Mouse (Mus musculus) neural tube, embryonic 13.5 days (tissue): Measurements from ENCODE around the gene Cldn4. TPM values are rescaled to one million over a fixed set of nuclear protein-coding genes. Genes with fewer than 3 reads are reported as not detected.
A peak's percentile ranks its signal among the peaks of the same experiment; 100 is the strongest.

Experiments
- ATAC-seq: fragments of 200-750 bp; cut with Nextera tagmentation; 2 replicates; pipeline ENCODE4 v1.8.0; 2017; ENCODE audit warnings: low read depth, mild to moderate bottlenecking, moderate TSS enrichment, moderate library complexity
- H3K27ac ChIP-seq: fragments of 300-500 bp; sonication (generic); replicated peaks from 2 replicates; pipeline ENCODE4 v1.5.1; 2015; ENCODE audit warnings: moderate library complexity, mild to moderate bottlenecking, inconsistent platforms
- H3K27me3 ChIP-seq: fragments of 300-500 bp; sonication (generic); 2 replicates; pipeline ENCODE4 v1.6.1; 2015; ENCODE audit warnings: mild to moderate bottlenecking, inconsistent platforms
- H3K36me3 ChIP-seq: fragments of 300-500 bp; sonication (generic); 2 replicates; pipeline ENCODE4 v1.6.1; 2015; ENCODE audit warnings: mild to moderate bottlenecking, inconsistent platforms
- H3K4me1 ChIP-seq: fragments of 300-500 bp; sonication (generic); replicated peaks from 2 replicates; pipeline ENCODE4 v1.6.1; 2015; ENCODE audit warnings: inconsistent platforms
- H3K4me2 ChIP-seq: fragments of 300-500 bp; sonication (generic); 2 replicates; pipeline ENCODE4 v1.6.1; 2015; ENCODE audit warnings: inconsistent platforms, mild to moderate bottlenecking, moderate library complexity
- H3K4me3 ChIP-seq: fragments of 300-500 bp; sonication (generic); 2 replicates; pipeline ENCODE4 v1.5.1; 2015; ENCODE audit warnings: mild to moderate bottlenecking, inconsistent platforms
- H3K9ac ChIP-seq: fragments of 300-500 bp; sonication (generic); 2 replicates; pipeline ENCODE4 v1.6.1; 2015; ENCODE audit warnings: moderate library complexity, mild to moderate bottlenecking, inconsistent platforms
- H3K9me3 ChIP-seq: fragments of 300-500 bp; sonication (generic); 2 replicates; pipeline ENCODE4 v1.6.1; 2016; ENCODE audit warnings: inconsistent platforms
- WGBS: fragments of 180-500 bp; shearing (Covaris S2); methylation state at CpG from one replicate; pipeline ENCODE4 v1.1.7; 2015; 5-methylcytosine and 5-hydroxymethylcytosine counted together
- polyA plus RNA-seq: library from polyadenylated mRNA; unstranded; fragments of >200 nt; fragmentation: Nextera tagmentation; extraction: Ambion mirVana; gene quantifications from 2 replicates; pipeline ENCODE4 v1.2.1, GENCODE M21; 2015

Cldn4 gene
- polyA plus RNA-seq, 1 experiment from 2014 or later = 0.38 TPM

DNA sequence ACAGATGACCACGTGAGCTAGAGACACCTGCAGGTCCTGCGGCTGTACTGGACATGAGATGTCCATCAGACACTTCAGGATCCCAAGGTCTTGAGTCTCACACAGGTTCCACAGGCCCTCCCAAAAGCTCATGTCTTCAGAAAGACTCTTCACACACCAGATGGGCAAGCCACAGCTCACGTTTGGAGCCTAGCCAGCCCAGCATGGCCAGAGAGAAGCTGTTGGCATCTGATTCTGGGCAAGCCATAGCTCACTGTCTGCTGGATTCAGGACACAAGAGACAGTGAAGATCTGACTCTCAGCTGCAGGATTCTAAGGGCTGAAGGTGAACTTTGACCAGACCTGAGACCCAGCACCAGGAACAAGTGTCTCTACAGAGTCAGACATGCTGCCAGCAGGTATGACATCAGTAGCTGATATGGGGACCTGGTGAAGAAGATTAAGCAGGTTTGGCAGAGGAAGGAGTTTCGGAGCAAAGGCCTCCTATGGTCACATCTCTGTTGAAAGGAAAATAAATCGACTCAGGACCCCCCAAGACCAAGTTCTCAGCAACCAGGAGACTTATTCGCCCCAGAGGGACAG lies 26.5 kb downstream of the Cldn4 start:
- Histone ChIP-seq H3K27me3 (no peaks in the 10 kb centered on the region), H3K4me1 (no peaks in the 10 kb centered on the region), H3K9ac (no peak overlapping the region), H3K9me3 (no peaks in the 10 kb centered on the region), H3K36me3 (no peaks in the 10 kb centered on the region), H3K4me3 (no peak overlapping the region), H3K27ac (no peak overlapping the region), H3K4me2 (no peak overlapping the region)
- no peak for ATAC-seq
- WGBS = 78% methylated on average over 6 of the region's 6 CpGs

DNA sequence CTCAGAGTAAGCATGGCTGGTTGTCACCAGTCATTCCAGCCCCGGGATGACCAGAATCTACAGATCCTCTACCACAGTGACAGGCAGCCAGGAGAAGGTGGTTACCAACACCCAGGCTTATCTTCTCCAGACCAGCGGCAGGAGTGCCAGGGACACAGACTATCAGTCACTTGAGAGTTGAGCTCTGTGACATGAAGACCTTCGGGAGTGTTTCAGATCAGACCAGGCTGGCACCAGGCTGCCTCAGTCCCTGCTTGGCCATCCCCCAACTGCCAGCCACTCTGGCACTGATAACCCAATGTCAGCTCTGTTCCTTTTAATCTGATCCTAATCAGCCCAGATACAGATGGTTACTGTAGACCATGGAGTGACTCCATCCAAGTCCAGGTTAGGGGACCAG lies 27.6 kb downstream of the Cldn4 start:
- H3K4me1 ChIP-seq = no peaks in the 10 kb centered on the region
- WGBS = 90% methylated on average over 3 of the region's 3 CpGs
- no peak overlapping the region for H3K4me3 ChIP-seq
- no peaks in the 10 kb centered on the region for H3K9me3 ChIP-seq
- H3K9ac ChIP-seq = no peak overlapping the region
- H3K36me3 ChIP-seq = no peaks in the 10 kb centered on the region
- H3K27ac ChIP-seq = no peak overlapping the region
- H3K4me2 ChIP-seq = no peak overlapping the region
- ATAC-seq = no peak
- no peaks in the 10 kb centered on the region for H3K27me3 ChIP-seq

DNA sequence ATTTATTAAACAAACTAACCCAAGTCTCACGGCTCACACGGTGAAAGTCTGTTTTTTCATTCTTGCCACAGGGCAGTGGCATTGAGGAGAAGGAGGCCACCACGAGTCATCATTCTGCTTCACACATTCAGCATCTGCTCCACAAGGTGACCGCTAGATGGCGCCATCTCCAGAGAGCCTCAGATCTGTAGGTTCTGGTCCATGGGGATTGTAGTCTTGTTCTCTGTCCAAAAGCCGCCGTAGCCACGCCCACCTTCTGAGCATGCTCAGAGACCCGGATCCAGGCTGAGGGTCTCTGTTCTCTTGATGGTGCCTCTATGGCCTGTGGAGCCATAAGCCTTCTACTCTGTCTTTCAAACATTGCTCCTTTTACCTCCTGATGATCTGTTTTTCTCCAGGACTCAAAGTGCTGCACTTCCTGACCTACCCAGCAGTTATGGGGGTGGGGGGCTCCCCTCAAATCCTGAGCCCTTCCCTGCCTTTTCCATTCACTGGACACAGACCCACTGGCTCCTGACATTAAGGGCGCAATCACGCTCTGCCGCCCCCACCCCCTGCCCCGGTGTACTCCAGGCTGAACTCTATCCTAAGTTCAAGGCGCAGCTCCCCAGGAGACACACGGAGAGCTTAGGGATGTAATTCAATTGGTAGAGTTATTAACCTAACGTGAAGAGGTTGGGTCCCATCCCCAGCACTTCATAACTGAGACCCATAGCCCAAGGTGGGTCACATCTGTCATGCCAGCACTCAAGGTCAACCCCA lies 28.5 kb downstream of the Cldn4 start:
- H3K4me1 ChIP-seq = no peaks in the 10 kb centered on the region
- no peak for ATAC-seq
- H3K4me3 ChIP-seq = no peak overlapping the region
- H3K27me3 ChIP-seq = no peaks in the 10 kb centered on the region
- no peaks in the 10 kb centered on the region for H3K36me3 ChIP-seq
- H3K9me3 ChIP-seq = no peaks in the 10 kb centered on the region
- H3K27ac ChIP-seq = no peak overlapping the region
- WGBS = 53% methylated on average over 16 of the region's 16 CpGs
- H3K9ac ChIP-seq = no peak overlapping the region
- no peak overlapping the region for H3K4me2 ChIP-seq

DNA sequence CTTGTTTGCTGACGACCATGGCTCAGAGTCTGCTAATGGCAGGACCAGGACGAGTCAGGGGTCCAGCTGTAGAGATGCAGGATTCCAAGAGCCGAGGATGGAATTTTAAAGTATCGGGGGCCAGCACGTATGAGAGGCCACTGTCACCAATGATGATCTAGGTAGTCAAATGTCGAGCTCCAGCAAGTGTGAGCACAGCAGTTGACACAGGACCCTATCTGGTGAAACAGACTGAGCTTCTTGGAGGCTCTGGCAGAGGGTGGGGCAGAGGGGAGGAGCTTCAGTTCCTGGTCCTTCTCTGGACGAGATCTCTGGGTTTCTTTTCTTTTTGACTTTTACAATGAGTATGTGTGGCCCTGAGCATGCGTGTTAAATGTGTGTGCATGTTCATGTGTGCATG lies 31.4 kb downstream of the Cldn4 start, which contains the start of gene Cldn13:
TSS of gene Cldn13 (minus strand) at position 216 of the 400 bp plus-strand sequence.
- no peak for ATAC-seq
- Histone ChIP-seq H3K4me1 (no peaks in the 10 kb centered on the region), H3K4me2 (no peak within 1 kb of the TSS), H3K27me3 (no peaks in the 10 kb centered on the region), H3K27ac (no peak within 1 kb of the TSS), H3K4me3 (no peak within 1 kb of the TSS), H3K9me3 (no peaks in the 10 kb centered on the region), H3K9ac (no peak within 1 kb of the TSS), H3K36me3 (no peaks in the 10 kb centered on the region)
- 84% methylated on average over 8 of the region's 8 CpGs for WGBS

DNA sequence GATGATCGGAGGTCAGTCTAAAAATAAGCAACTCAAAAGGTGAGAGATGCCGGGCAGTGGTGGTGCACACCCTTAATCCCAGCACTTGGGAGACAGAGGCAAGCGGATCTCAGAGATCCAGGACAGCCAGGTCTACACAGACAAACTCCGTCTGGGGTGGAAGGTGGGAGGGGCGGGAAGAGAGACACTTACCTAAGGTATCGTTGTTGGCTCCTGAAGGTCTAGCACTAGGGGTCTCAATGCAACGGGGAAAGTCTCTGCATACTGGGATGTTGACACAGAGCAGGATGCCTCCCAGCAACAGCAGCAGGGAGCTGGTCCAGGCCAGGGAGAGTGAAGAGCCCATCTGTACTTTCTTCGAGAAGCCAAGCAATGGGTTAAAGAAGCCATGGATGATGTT lies 32.2 kb downstream of the Cldn4 start:
- ATAC-seq = no peak
- no peak overlapping the region for H3K9ac ChIP-seq
- H3K4me3 ChIP-seq = no peak overlapping the region

DNA sequence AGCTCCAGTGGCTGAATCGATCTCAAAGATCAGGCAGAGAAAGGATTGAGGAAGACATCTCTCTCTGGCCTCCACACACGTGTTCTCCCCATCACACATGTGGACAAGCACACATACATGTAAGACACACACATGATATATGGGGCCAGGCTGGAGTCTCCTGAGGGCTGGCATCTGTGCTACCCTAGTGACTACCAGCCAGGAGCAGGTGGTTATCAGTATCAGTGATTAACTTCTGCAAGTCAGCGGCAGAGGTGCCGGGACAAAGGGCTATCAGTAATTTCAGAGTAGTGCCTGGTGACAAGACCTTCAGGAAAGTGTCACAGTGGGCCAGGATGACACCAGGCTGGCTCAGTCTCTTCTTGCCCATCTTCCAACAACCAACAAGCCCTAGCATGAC lies 33.0 kb downstream of the Cldn4 start:
- Histone ChIP-seq H3K27me3 (no peaks in the 10 kb centered on the region), H3K9ac (no peak overlapping the region), H3K36me3 (no peaks in the 10 kb centered on the region), H3K27ac (no peak overlapping the region), H3K9me3 (no peaks in the 10 kb centered on the region), H3K4me2 (no peak overlapping the region), H3K4me1 (no peaks in the 10 kb centered on the region), H3K4me3 (no peak overlapping the region)
- ATAC-seq = no peak
- 89% methylated on average over 4 of the region's 4 CpGs for WGBS

More for the DNA sequence above, 32.2 kb downstream of the Cldn4 start:
- H3K27me3 ChIP-seq = no peaks in the 10 kb centered on the region
- H3K27ac ChIP-seq = no peak overlapping the region
- WGBS = 86% methylated on average over 8 of the region's 8 CpGs
- no peak overlapping the region for H3K4me2 ChIP-seq
- no peaks in the 10 kb centered on the region for H3K36me3 ChIP-seq
- no peaks in the 10 kb centered on the region for H3K9me3 ChIP-seq
- no peaks in the 10 kb centered on the region for H3K4me1 ChIP-seq

DNA sequence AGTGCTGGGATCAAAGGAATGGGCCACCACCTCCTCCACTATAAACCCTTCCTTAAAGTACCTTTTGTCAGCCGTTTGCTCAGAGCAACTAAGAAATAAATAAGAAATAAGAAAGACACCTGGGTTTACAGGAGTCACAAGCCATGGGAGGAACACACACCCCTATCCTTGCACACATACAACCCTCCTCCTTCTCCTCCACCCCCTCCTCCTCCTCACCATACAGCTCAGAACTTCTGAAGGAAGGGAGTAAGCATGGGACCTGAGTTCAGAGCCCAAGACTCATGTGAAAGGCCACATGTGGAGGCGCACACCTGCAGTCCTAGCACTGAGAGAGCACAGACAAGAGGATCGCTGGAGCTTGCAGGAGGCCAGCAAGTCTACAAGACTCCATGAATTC lies 33.4 kb downstream of the Cldn4 start:
- H3K9me3 ChIP-seq = no peaks in the 10 kb centered on the region
- H3K4me2 ChIP-seq = no peak overlapping the region
- no peaks in the 10 kb centered on the region for H3K27me3 ChIP-seq
- ATAC-seq = no peak
- WGBS = 80% methylated on average over 3 of the region's 3 CpGs
- no peak overlapping the region for H3K4me3 ChIP-seq
- H3K27ac ChIP-seq = no peak overlapping the region
- H3K36me3 ChIP-seq = no peaks in the 10 kb centered on the region
- H3K9ac ChIP-seq = no peak overlapping the region
- H3K4me1 ChIP-seq = no peaks in the 10 kb centered on the region

DNA sequence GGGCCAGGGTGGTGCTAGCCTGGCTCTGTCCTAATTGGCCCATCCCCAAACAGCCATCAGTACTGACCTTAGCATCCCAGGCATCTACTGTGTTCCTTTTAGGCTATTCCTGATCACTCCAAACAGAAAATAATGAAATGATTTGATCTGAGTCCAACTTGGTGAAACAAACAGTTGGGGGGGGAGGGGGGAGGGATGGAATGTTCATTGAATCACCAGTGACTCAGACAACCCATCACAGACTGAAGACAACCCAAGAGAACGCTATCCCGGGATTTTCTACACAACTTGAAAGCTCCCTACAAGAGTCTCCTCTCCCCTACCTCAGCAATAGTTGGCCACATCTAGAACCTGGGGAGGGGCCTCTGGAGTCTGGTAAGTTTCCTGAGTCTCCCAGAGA lies 34.8 kb downstream of the Cldn4 start:
- WGBS = 87% methylated on average over 2 of the region's 2 CpGs
- H3K9ac ChIP-seq = no peak overlapping the region
- ATAC-seq = no peak
- H3K27me3 ChIP-seq = no peaks in the 10 kb centered on the region
- H3K4me1 ChIP-seq = no peaks in the 10 kb centered on the region
- no peak overlapping the region for H3K27ac ChIP-seq
- H3K9me3 ChIP-seq = no peaks in the 10 kb centered on the region
- no peak overlapping the region for H3K4me2 ChIP-seq
- H3K4me3 ChIP-seq = no peak overlapping the region
- no peaks in the 10 kb centered on the region for H3K36me3 ChIP-seq

DNA sequence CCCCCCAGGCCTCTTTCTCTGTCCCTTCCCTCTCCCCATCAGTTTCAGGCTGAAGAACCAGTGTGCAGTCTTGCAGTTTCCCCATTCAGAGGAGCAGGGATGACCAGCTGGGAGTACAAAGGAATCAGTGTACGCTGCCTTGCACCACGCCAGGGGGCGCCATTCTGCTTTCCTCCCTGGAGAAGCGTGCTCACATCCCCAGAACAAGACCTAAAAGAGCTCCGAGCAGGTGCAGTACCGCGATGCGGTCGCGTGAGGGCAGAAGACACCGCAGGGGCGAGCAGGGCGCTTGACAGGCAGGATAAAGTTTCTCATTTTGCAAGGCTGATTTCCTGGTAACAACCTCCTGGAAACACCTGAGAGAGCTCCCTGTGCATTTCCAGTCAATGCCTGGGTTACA lies 39.6 kb downstream of the Cldn4 start:
- under 1% methylated on average over 13 of the region's 13 CpGs for WGBS
- no peaks in the 10 kb centered on the region for H3K9me3 ChIP-seq
- H3K27me3 ChIP-seq = no peaks in the 10 kb centered on the region
- no peak overlapping the region for H3K4me2 ChIP-seq
- H3K4me1 ChIP-seq = no peaks in the 10 kb centered on the region
- H3K36me3 ChIP-seq = no peaks in the 10 kb centered on the region
- H3K27ac ChIP-seq = no peak overlapping the region
- no peak overlapping the region for H3K9ac ChIP-seq
- no peak overlapping the region for H3K4me3 ChIP-seq
- 0 out of 2 replicates have a peak, but pooled peaks have one; percentile 59 for ATAC-seq

DNA sequence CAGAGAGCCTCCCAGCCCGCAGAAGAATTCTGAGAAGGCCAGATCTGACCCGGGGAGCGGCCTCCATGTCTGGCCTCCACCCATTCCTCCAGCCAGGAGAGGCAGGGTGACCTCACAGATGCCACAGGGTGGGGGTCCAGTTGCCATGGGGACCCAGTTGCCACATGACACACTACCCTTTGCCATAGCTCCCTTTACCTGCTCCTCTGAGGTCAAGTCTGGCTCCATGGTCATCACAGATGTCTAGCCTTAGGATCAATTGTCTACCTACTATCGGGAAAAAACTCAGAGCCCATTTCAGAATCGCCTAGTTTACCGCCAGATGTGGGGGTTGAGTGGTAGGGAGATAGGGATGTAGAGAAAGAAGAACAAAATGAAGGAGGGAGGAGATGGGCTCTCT lies 40.1 kb downstream of the Cldn4 start, which contains the start of gene Tmem270:
TSS of gene Tmem270 (minus strand) at position 101 of the 400 bp plus-strand sequence.
- Histone ChIP-seq H3K27me3 (no peaks in the 10 kb centered on the region), H3K27ac (no peak within 1 kb of the TSS), H3K4me1 (no peaks in the 10 kb centered on the region), H3K36me3 (no peaks in the 10 kb centered on the region), H3K9me3 (no peaks in the 10 kb centered on the region), H3K4me2 (no peak within 1 kb of the TSS), H3K4me3 (no peak within 1 kb of the TSS), H3K9ac (no peak within 1 kb of the TSS)
- ATAC-seq = peak; percentile 23; the same call in 1 of the 2 replicates
- 78% methylated on average over 6 of the region's 6 CpGs for WGBS

DNA sequence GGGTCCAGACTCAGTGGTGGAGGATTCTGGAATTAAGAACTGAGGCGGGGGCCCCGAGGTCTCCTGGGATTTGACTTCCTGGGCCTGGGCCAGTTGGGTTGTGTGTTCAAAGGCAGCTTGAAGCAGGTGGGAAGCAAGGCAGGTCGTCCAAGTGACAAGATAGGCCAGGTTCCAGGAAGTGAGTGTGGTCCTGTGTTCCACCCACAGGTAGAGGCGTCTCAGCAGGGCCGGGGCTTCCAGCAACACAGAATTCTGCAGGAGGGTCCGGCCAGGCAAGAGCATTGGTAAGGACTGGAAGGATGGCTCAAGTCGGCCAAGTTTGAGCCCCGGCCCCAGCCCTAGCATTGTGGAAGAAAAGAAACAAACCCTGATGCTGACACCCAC lies 45.1 kb downstream of the Cldn4 start:
- 75% methylated on average over 8 of the region's 8 CpGs for WGBS
- Histone ChIP-seq H3K27ac (no peak overlapping the region), H3K27me3 (no peaks in the 10 kb centered on the region), H3K4me3 (no peak overlapping the region), H3K4me1 (peaks cover 5% of the 10 kb centered on the region), H3K9me3 (no peaks in the 10 kb centered on the region), H3K36me3 (no peaks in the 10 kb centered on the region), H3K9ac (no peak overlapping the region), H3K4me2 (no peak overlapping the region)
- ATAC-seq = no peak

DNA sequence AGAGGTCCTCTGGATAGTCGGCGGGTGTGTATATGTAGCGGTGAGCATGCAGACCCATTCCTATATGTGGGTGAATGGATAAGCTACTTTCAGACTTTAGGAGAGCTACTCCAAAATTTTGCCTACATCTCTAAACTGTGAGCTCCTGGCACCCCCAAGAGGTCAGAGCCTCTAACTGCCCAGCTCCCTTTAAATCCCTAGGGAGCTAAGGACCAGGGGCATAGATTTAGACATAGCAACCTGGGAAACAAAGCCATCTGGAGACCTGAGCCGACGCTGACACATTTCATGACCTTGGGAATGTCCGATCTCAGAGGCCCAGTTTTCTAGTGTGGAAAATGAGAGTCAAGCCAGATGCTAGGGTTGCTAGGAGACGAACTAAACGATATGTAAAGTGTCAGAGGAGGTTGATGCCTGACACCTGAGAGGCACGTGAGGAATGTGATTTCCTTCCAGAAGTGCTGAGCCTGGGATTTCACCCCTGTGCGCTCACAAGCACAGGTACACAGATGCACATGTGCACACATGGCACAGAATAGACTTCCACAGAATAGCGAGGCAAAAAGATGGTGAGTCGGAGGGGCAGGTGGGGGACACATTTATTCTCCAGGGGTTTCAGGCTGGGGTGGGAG lies 45.6 kb downstream of the Cldn4 start:
- no peak overlapping the region for H3K9ac ChIP-seq
- 45% methylated on average over 12 of the region's 12 CpGs for WGBS
- no peak overlapping the region for H3K4me3 ChIP-seq
- no peak overlapping the region for H3K27ac ChIP-seq
- H3K36me3 ChIP-seq = no peaks in the 10 kb centered on the region
- H3K4me1 ChIP-seq = peaks cover 5% of the 10 kb centered on the region
- no peak overlapping the region for H3K4me2 ChIP-seq
- ATAC-seq = 0 out of 2 replicates have a peak, but pooled peaks have one; percentile 53
- no peaks in the 10 kb centered on the region for H3K9me3 ChIP-seq
- no peaks in the 10 kb centered on the region for H3K27me3 ChIP-seq
